Mouse (Mus musculus): ENCODE measurements around the gene Ptdss2.

The Ptdss2 gene

GRCm38 (mm10) chr7:141121051-141121531, 1.1 kb upstream of the Ptdss2 start:
- CTCF ChIA-PET = no interaction called here

GRCm38 (mm10) chr7:141122689-141123516, 721 bp downstream of the Ptdss2 start:
- CTCF ChIA-PET = interaction anchor here (0.9 kb wide), 1 partner anchor 41 kb away, joined by 3 read pairs; no protein-coding TSS in a partner anchor

DNA sequence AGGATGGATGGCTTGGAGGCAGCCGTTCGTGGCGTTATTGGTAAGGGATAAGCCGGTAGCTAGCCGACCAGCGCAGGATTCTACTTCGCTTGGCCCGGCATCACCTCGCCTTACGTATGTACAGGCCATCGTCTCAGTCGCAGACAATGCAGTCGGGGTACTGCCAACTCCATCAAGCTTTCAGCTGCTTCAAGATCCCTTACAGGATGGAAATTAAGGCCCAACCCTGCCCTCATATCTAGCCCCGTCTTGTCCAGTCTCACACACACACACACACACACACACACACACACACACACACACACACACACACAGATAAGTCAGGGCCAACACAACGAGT, 1.3 kb downstream of the Ptdss2 start:
- CTCF ChIA-PET = no interaction called here

GRCm38 (mm10) chr7:141131024-141131820, 9.0 kb downstream of the Ptdss2 start:
- CTCF ChIA-PET = interaction anchor here (0.5 kb wide), 1 partner anchor 266 kb away, joined by 3 read pairs; no protein-coding TSS in a partner anchor

- CTCF ChIA-PET = no interaction called here
Observed at GRCm38 (mm10) chr7:141131904-141132755, 9.9 kb downstream of the Ptdss2 start.

DNA sequence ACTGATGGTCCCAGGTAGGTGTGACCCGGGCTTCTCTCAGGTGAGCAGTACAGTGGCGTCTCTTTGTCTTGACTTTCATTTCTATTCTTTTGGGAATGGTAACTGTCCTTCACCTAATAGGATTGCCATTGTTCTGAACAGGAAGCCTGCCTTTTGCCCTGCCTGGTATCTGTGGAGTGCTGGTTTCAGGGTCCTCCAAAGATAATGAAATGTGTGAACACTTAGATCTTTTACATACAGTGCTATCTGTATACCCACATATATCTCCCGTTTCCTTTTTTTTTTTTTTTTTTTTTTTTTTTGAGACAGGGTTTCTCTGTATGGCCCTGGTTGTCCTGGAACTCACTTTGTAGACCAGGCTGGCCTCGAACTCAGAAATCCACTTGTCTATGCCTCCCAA, 19.1 kb downstream of the Ptdss2 start:
- CTCF ChIA-PET = no interaction called here

DNA sequence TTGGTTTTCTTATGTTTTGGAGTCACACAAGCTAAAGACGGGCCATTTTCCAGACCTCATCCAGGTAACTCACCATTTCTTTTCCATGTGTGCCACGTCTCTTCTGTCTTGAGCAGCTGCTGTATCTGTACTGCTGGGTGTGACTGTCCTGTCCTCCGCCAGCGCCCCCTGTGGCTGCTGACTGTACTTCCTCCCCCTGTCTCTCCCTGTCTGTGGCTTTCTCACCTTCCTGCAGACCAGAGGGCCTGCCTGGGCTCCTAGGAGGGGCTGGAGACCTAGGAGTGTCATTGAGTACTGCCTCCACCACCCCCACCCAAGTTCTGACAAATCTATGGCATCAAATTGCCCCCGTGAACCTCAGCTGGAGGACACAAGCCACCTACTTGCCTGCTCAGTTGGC, 20.9 kb downstream of the Ptdss2 start:
- CTCF ChIA-PET = interaction anchor here (0.6 kb wide), 1 partner anchor 246 kb away, joined by 3 read pairs; no protein-coding TSS in a partner anchor

GRCm38 (mm10) chr7:141143861-141144260, 21.7 kb downstream of the Ptdss2 start:
- CTCF ChIA-PET = interaction anchor here (0.5 to 0.6 kb wide), 2 partner anchors 234 to 245 kb away, joined by 3 to 4 read pairs; no protein-coding TSS in a partner anchor

DNA sequence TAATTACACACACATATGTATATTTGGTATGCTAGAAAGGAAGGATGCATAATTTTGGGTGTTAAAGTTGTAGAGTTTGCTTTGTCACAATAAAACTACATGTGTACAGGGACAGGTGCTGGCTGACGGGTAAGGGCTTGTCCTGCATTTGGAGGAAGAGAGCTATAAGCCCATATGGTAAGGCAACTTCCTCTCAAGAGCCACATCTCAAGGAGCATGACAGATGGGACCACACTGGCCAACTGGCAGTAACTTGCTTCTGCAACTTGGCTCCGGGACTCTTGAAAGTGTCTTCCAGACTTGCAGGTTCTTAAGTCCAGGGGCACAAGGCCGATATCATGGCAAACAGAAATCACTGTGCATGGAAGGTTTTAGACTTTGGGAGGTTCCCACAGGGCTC, 22.5 kb downstream of the Ptdss2 start:
- CTCF ChIA-PET = no interaction called here

DNA sequence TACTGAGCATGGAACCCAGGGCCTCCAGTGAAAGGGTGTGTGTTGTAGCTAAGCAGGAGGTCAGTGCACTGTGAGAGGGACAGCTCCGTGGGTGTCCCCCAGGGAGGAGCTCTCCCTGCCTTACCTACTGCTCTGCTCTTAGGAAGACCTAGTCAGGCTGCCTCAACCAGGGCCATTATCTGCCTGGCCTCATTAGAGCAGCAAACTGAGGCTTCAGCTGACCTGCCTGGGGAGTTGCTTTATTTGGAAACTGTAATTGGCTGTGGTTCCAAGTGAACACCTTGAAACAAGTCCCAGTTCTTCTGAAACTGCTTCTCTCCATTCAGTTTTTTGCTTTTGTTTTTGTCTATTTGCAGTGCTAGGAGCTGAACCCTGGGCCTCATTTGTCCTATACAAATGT, 23.2 kb downstream of the Ptdss2 start:
- CTCF ChIA-PET = no interaction called here

- CTCF ChIA-PET = no interaction called here
Observed at GRCm38 (mm10) chr7:141146043-141146595, 23.9 kb downstream of the Ptdss2 start.

GRCm38 (mm10) chr7:141147044-141147443, 24.9 kb downstream of the Ptdss2 start:
- CTCF ChIA-PET = no interaction called here

GRCm38 (mm10) chr7:141148639-141149038, 26.5 kb downstream of the Ptdss2 start:
- CTCF ChIA-PET = no interaction called here

DNA sequence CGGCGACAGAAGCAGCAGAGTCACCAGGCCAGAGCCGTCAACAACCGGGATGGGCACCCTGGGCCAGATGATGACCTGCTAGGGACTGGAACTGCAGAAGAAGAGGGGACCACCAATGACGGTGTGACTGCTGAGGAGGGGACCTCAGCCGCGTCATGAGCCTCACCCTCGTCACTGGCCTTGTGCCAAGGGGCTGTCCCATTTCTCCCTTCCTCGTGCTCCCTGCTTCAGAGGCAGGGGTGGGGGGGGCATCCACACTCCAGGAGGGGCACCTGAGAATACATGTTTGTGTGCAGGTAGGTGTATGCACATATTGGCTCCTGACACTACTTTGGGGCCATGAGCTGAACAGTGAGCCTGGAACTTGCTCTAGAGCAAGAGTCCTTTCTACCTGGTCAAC, 33.2 kb downstream of the Ptdss2 start:
- CTCF ChIA-PET = no interaction called here

GRCm38 (mm10) chr7:141164397-141164796, 42.2 kb downstream of the Ptdss2 start:
- CTCF ChIA-PET = no interaction called here

- CTCF ChIA-PET = no interaction called here
Observed at GRCm38 (mm10) chr7:141164850-141165249, 42.7 kb downstream of the Ptdss2 start.

DNA sequence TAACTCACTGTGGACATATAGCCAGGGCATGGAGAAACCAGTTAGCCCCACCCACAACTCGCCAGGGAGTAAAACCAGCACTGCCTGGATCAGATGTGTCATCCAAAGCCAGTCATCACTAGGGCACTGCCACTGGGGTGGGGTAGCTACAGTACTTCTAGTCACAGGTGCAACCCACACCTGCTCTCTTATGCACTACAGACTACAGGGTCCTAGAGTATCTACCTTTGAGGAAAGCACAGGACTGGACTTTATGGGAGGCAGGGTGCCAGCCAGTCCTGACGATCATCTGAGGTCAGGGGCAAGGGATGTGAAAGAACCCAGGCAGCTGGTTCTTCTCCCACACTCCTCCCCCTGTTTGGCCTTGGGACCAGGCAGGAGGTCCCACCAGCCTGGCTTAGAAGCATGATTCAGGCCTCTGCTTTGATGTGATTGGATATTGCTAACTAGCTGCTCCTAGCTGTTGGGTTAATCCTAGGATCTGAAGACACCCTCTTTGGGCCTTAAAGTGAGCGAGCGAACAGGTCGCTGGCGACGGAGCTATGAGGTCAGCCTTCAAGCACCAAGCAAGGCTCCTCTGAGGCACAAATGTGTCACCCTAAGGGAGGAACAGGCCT, 45.8 kb downstream of the Ptdss2 start:
- CTCF ChIA-PET = interaction anchor here (0.5 kb wide), 1 partner anchor 147 kb away, joined by 11 read pairs; no protein-coding TSS in a partner anchor

DNA sequence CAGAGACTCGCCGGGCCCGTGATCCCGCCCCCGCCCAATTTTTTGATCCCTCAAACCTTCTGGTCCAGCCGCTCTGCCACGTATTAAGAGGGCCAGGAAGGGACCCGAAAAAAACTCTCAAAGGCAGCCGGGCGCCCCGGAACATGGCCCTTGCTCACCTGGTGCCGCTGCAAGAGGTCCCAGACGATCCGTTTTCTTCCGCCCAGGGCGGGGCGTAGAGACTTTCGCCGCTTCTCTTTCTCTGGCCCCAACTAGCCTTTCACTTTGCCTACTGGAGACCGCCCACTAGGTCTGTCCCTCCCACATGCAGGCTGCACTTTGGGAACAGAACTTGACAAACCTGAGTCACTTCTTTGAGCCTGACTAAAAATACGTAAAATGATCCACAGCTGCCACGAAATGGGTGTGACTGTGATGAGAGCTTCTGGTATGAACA, 46.4 kb downstream of the Ptdss2 start:
- CTCF ChIA-PET = interaction anchor here (0.5 kb wide), 1 partner anchor 147 kb away, joined by 11 read pairs; no protein-coding TSS in a partner anchor

GRCm38 (mm10) chr7:141169300-141169699, 47.1 kb downstream of the Ptdss2 start:
- CTCF ChIA-PET = no interaction called here

- CTCF ChIA-PET = no interaction called here
Observed at GRCm38 (mm10) chr7:141169866-141170265, 47.7 kb downstream of the Ptdss2 start.

All from spleen, embryonic (tissue).